Mouse (Mus musculus) heart, embryonic 14.5 days (tissue): Measurements from ENCODE around the gene Cwh43. TPM values are rescaled to one million over a fixed set of nuclear protein-coding genes. Genes with fewer than 3 reads are reported as not detected.

ENCODE experiments used
- ATAC-seq: fragments of 200-750 bp; cut with Nextera tagmentation; 2 replicates; pipeline ENCODE4 v1.8.0; 2017; ENCODE audit warnings: low read depth, moderate TSS enrichment; ENCODE audit not compliant: insufficient number of reproducible peaks, insufficient read depth, low FRiP score
- H3K27ac ChIP-seq, 2 experiments: fragments of 200-500 bp in 1 of 2; fragments of 300-500 bp in 1 of 2; sonication (generic) in 1 of 2; replicated peaks in 1 of 2; 2 replicates each; pipeline ENCODE4 v1.5.1; 2012 to 2014; ENCODE audit warnings: low read depth in 2 of 2, low read length in 2 of 2, control low read depth in 1 of 2, mild to moderate bottlenecking in 1 of 2, mixed read lengths in 1 of 2; ENCODE audit not compliant: control insufficient read depth in 1 of 2, insufficient read depth in 1 of 2
- H3K27me3 ChIP-seq: fragments of 300-500 bp; sonication (generic); 2 replicates; pipeline ENCODE4 v1.6.1; 2014; ENCODE audit warnings: mild to moderate bottlenecking, low read length, control low read depth; ENCODE audit not compliant: control insufficient read depth, insufficient read depth
- H3K36me3 ChIP-seq: fragments of 300-500 bp; sonication (generic); 2 replicates; pipeline ENCODE4 v1.6.1; 2014; ENCODE audit warnings: mild to moderate bottlenecking, control low read depth, low read length, mixed read lengths; ENCODE audit not compliant: control insufficient read depth, insufficient read depth
- H3K4me1 ChIP-seq, 2 experiments: fragments of 200-500 bp in 1 of 2; fragments of 300-500 bp in 1 of 2; sonication (generic) in 1 of 2; 2 replicates each; pipeline ENCODE4 v1.6.1; 2012 to 2014; ENCODE audit warnings: low read length in 2 of 2, control low read depth in 1 of 2, mixed read lengths in 1 of 2; ENCODE audit not compliant: control insufficient read depth in 2 of 2, insufficient read depth in 2 of 2
- H3K4me2 ChIP-seq: fragments of 300-500 bp; sonication (generic); 2 replicates; pipeline ENCODE4 v1.6.1; 2014; ENCODE audit warnings: mild to moderate bottlenecking, low read length
- H3K4me3 ChIP-seq, 2 experiments: fragments of 200-500 bp in 1 of 2; fragments of 300-500 bp in 1 of 2; sonication (generic) in 1 of 2; 2 replicates each; pipeline ENCODE4 v1.5.1; 2012 to 2014; ENCODE audit warnings: low read length in 2 of 2, mild to moderate bottlenecking in 2 of 2, control low read depth in 1 of 2, low read depth in 1 of 2, moderate library complexity in 1 of 2; ENCODE audit not compliant: control insufficient read depth in 1 of 2, insufficient read depth in 1 of 2
- H3K9ac ChIP-seq: fragments of 300-500 bp; sonication (generic); 2 replicates; pipeline ENCODE4 v1.6.1; 2014; ENCODE audit warnings: mild to moderate bottlenecking, low read length
- H3K9me3 ChIP-seq: fragments of 300-500 bp; sonication (generic); 2 replicates; pipeline ENCODE4 v1.6.1; 2016; ENCODE audit warnings: low read length, control low read depth; ENCODE audit not compliant: control insufficient read depth
- WGBS: fragments of 180-500 bp; shearing (Covaris S2); extraction: QIAGEN DNeasy Blood & Tissue Kit; methylation state at CpG from one replicate; pipeline ENCODE4 v1.1.7; 2014; 5-methylcytosine and 5-hydroxymethylcytosine counted together
- polyA plus RNA-seq: library from polyadenylated mRNA; unstranded; fragments of >200 nt; fragmentation: Nextera tagmentation; extraction: Ambion mirVana; gene quantifications from 2 replicates; pipeline ENCODE4 v1.2.1, GENCODE M21; 2014

Cwh43 gene
- polyA plus RNA-seq, 1 experiment from 2014 or later, result not detected

- no peaks in the 10 kb centered on the region for H3K9me3 ChIP-seq
- H3K4me3 ChIP-seq, result no peak overlapping the region
- no peak for ATAC-seq
- H3K36me3 ChIP-seq, result no peaks in the 10 kb centered on the region
- H3K27me3 ChIP-seq, result peaks cover 21% of the 10 kb centered on the region
- no peak overlapping the region for H3K4me2 ChIP-seq
- peaks cover 9 to 10% of the 10 kb centered on the region in 2 experiments; a peak in 2 of 4 replicates for H3K4me1 ChIP-seq
- WGBS, result 60% methylated on average over 5 of the region's 5 CpGs
- no peak overlapping the region for H3K9ac ChIP-seq
- no peak overlapping the region for H3K27ac ChIP-seq
These were observed 4.5 kb upstream of the Cwh43 start for GRCm38 (mm10) chr5:73401341-73401740.

GRCm38 (mm10) chr5:73402911-73403310, 3.0 kb upstream of the Cwh43 start:
- Histone ChIP-seq H3K4me2 (no peak overlapping the region), H3K27ac (no peak overlapping the region), H3K4me1 (peaks cover 12% of the 10 kb centered on the region in 2 experiments; a peak in 2 of 4 replicates), H3K9me3 (no peaks in the 10 kb centered on the region), H3K27me3 (peaks cover 26% of the 10 kb centered on the region), H3K9ac (no peak overlapping the region), H3K36me3 (no peaks in the 10 kb centered on the region), H3K4me3 (no peak overlapping the region)
- ATAC-seq, result no peak
- WGBS, result 87% methylated on average over 4 of the region's 4 CpGs

GRCm38 (mm10) chr5:73403311-73404068, 2.4 kb upstream of the Cwh43 start:
- H3K4me3 ChIP-seq, result no peak overlapping the region
- WGBS, result 86% methylated on average over 14 of the region's 14 CpGs
- H3K27me3 ChIP-seq, result peaks cover 26% of the 10 kb centered on the region
- no peaks in the 10 kb centered on the region for H3K9me3 ChIP-seq
- H3K9ac ChIP-seq, result no peak overlapping the region
- H3K36me3 ChIP-seq, result no peaks in the 10 kb centered on the region
- ATAC-seq, result no peak
- no peak overlapping the region for H3K4me2 ChIP-seq
- peaks cover 12% of the 10 kb centered on the region in 2 experiments; a peak in 2 of 4 replicates for H3K4me1 ChIP-seq
- H3K27ac ChIP-seq, result no peak overlapping the region

GRCm38 (mm10) chr5:73404790-73405189, 1.1 kb upstream of the Cwh43 start:
- Histone ChIP-seq H3K27ac (no peak overlapping the region), H3K9ac (no peak overlapping the region), H3K9me3 (no peaks in the 10 kb centered on the region), H3K4me2 (no peak overlapping the region), H3K4me3 (no peak overlapping the region), H3K36me3 (no peaks in the 10 kb centered on the region), H3K27me3 (peaks cover 26% of the 10 kb centered on the region), H3K4me1 (peaks cover 12% of the 10 kb centered on the region in 2 experiments; a peak in 2 of 4 replicates)
- ATAC-seq, result no peak
- 74% methylated on average over 6 of the region's 6 CpGs for WGBS

- Histone ChIP-seq H3K4me1 (peaks cover 7 to 9% of the 10 kb centered on the region in 2 experiments; a peak in 2 of 4 replicates), H3K9me3 (no peaks in the 10 kb centered on the region), H3K27me3 (peaks cover 26% of the 10 kb centered on the region), H3K27ac (no peak overlapping the region), H3K9ac (no peak overlapping the region), H3K4me2 (no peak overlapping the region), H3K36me3 (no peaks in the 10 kb centered on the region), H3K4me3 (no peak overlapping the region)
- 32% methylated on average over 6 of the region's 6 CpGs for WGBS
- no peak for ATAC-seq
These were observed 986 bp downstream of the Cwh43 start for GRCm38 (mm10) chr5:73406861-73407260.

GRCm38 (mm10) chr5:73409970-73410369, 4.1 kb downstream of the Cwh43 start:
- 58% methylated on average over 5 of the region's 5 CpGs for WGBS

GRCm38 (mm10) chr5:73411771-73412170, 5.9 kb downstream of the Cwh43 start:
- ATAC-seq, result no peak
- no peak overlapping the region for H3K4me2 ChIP-seq
- H3K9me3 ChIP-seq, result no peaks in the 10 kb centered on the region
- no peak overlapping the region for H3K4me3 ChIP-seq
- WGBS, result 79% methylated on average over 5 of the region's 5 CpGs
- H3K4me1 ChIP-seq, result no peaks in the 10 kb centered on the region
- no peaks in the 10 kb centered on the region for H3K36me3 ChIP-seq
- H3K27me3 ChIP-seq, result 0 out of 2 replicates have a peak, but pooled peaks cover under 1% of the 10 kb centered on the region
- H3K9ac ChIP-seq, result no peak overlapping the region
- H3K27ac ChIP-seq, result no peak overlapping the region

More at GRCm38 (mm10) chr5:73409970-73410369, 4.1 kb downstream of the Cwh43 start:
- H3K4me1 ChIP-seq, result peaks cover 7 to 9% of the 10 kb centered on the region in 2 experiments; a peak in 2 of 4 replicates
- H3K4me3 ChIP-seq, result no peak overlapping the region
- ATAC-seq, result no peak
- peaks cover 17% of the 10 kb centered on the region for H3K27me3 ChIP-seq
- H3K36me3 ChIP-seq, result no peaks in the 10 kb centered on the region
- no peak overlapping the region for H3K4me2 ChIP-seq
- no peak overlapping the region for H3K27ac ChIP-seq
- H3K9ac ChIP-seq, result no peak overlapping the region
- no peaks in the 10 kb centered on the region for H3K9me3 ChIP-seq
